Mouse (Mus musculus) left cerebral cortex, adult 6 months (tissue): ENCODE results near the gene Flnb. TPM values are rescaled to one million over a fixed set of nuclear protein-coding genes. Genes with fewer than 3 reads are reported as not detected.

Experiments used
- long read RNA-seq, 2 experiments: library from polyadenylated mRNA; unstranded; transcript quantifications; one replicate each; pipeline ENCODE4 v2.0.0; 2019 to 2020
- polyA plus RNA-seq: library from polyadenylated mRNA; unstranded; fragments of <200 nt; fragmentation: Nextera tagmentation; gene quantifications from 2 replicates; pipeline ENCODE4 v1.2.3, GENCODE M21; 2021

The Flnb gene
- 1.2 TPM in 2 replicates for polyA plus RNA-seq
- long read RNA-seq, experiment 1, partial matches to known transcripts, result 14 of 31 reads
- long read RNA-seq, experiment 1, other reads (novel, unspliced or antisense), result 17 of 31 reads
- long read RNA-seq, experiment 2, partial matches to known transcripts, result 4 of 7 reads
- long read RNA-seq, experiment 2, other reads (novel, unspliced or antisense), result 3 of 7 reads

GRCm38 (mm10) chr14:7817770-7818462 lies at the start of gene Flnb:
Gene Flnb, plus strand, starts transcription at chr14:7817957.

GRCm38 (mm10) chr14:7791532-7792159 lies 26.1 kb upstream of the Flnb start, which contains the start of gene Gm26661:
Gene Gm26661, plus strand, starts transcription at chr14:7791587.

GRCm38 (mm10) chr14:7957049-7957448 lies 139.3 kb downstream of the Flnb start, which contains the start of gene Gm45521:
Gene Gm45521, plus strand, starts transcription at chr14:7957288.

GRCm38 (mm10) chr14:7994271-7994767 lies 176.6 kb downstream of the Flnb start, which contains the start of gene Dnase1l3:
Gene Dnase1l3, minus strand, starts transcription at chr14:7994573.

Other genes starting within 250 kb of the Flnb start
- 1.2 TPM in 2 replicates for gene Gm3558, start 249.4 kb upstream of the Flnb start, polyA plus RNA-seq
- gene Gm10338, start 222.4 kb upstream of the Flnb start, polyA plus RNA-seq, result not detected in 2 replicates
- gene Gm10128, start 174.0 kb upstream of the Flnb start, polyA plus RNA-seq, result not detected in 2 replicates
- not detected in 2 replicates for gene Gm26661, start 26.4 kb upstream of the Flnb start, polyA plus RNA-seq
- not detected in 2 replicates for gene Gm45521, start 139.3 kb downstream of the Flnb start, polyA plus RNA-seq
- 0.13 and 0.20 TPM in 2 replicates for gene Dnase1l3, start 176.6 kb downstream of the Flnb start, polyA plus RNA-seq
- gene Abhd6, start 184.9 kb downstream of the Flnb start, polyA plus RNA-seq, result 79.0 and 99.0 TPM in 2 replicates